Mouse (Mus musculus): ENCODE measurements around the gene Ncam1.

Gene Ncam1

GRCm38 (mm10) chr9:49798806-49799205 lies at the start of gene Ncam1:
TSS of gene Ncam1 (minus strand) at chr9:49798925.
- peak; percentile 7 to 48 for DNase-seq (ENCODE audit: low spot score in 2 of 2)

- no peak for DNase-seq (ENCODE audit: low spot score in 2 of 2)
These were observed 35.3 kb upstream of the Ncam1 start for GRCm38 (mm10) chr9:49834013-49834412.

GRCm38 (mm10) chr9:49827671-49828070 lies 28.9 kb upstream of the Ncam1 start:
- no peak for DNase-seq (ENCODE audit: low spot score in 2 of 2)

- DNase-seq (ENCODE audit: low spot score in 2 of 2), result no peak
These were observed 17.5 kb upstream of the Ncam1 start for GRCm38 (mm10) chr9:49816115-49816650.

GRCm38 (mm10) chr9:49814442-49814841 lies 15.7 kb upstream of the Ncam1 start:
- no peak for DNase-seq (ENCODE audit: low spot score in 2 of 2)

GRCm38 (mm10) chr9:49803222-49803621 lies 4.5 kb upstream of the Ncam1 start:
- no peak for DNase-seq (ENCODE audit: low spot score in 2 of 2)

- DNase-seq (ENCODE audit: low spot score in 2 of 2), result peak; percentile 4 to 40
These were observed 729 bp downstream of the Ncam1 start for GRCm38 (mm10) chr9:49797821-49798571.

GRCm38 (mm10) chr9:49797508-49797820 lies 1.3 kb downstream of the Ncam1 start:
- DNase-seq (ENCODE audit: low spot score in 2 of 2), result no peak

- peak; percentile 11 to 48 for DNase-seq (ENCODE audit: low spot score in 2 of 2)
These were observed 1.9 kb downstream of the Ncam1 start for GRCm38 (mm10) chr9:49796618-49797507.

- DNase-seq (ENCODE audit: low spot score in 2 of 2), result no peak
These were observed 2.8 kb downstream of the Ncam1 start for GRCm38 (mm10) chr9:49795881-49796280.

GRCm38 (mm10) chr9:49793987-49794550 lies 4.7 kb downstream of the Ncam1 start:
- no peak for DNase-seq (ENCODE audit: low spot score in 2 of 2)

GRCm38 (mm10) chr9:49793241-49793640 lies 5.5 kb downstream of the Ncam1 start:
- DNase-seq (ENCODE audit: low spot score in 2 of 2), result no peak

GRCm38 (mm10) chr9:49792646-49793045 lies 6.1 kb downstream of the Ncam1 start:
- no peak for DNase-seq (ENCODE audit: low spot score in 2 of 2)

GRCm38 (mm10) chr9:49781016-49781772 lies 17.5 kb downstream of the Ncam1 start:
- DNase-seq (ENCODE audit: low spot score in 2 of 2), result no peak

- DNase-seq (ENCODE audit: low spot score in 2 of 2), result no peak
These were observed 21.6 kb downstream of the Ncam1 start for GRCm38 (mm10) chr9:49777015-49777637.

- DNase-seq (ENCODE audit: low spot score in 2 of 2), result no peak
These were observed 32.1 kb downstream of the Ncam1 start for GRCm38 (mm10) chr9:49766634-49767033.

GRCm38 (mm10) chr9:49760571-49760970 lies 38.2 kb downstream of the Ncam1 start:
- DNase-seq (ENCODE audit: low spot score in 2 of 2), result no peak

GRCm38 (mm10) chr9:49758436-49758835 lies 40.3 kb downstream of the Ncam1 start:
- no peak for DNase-seq (ENCODE audit: low spot score in 2 of 2)

- DNase-seq (ENCODE audit: low spot score in 2 of 2), result no peak
These were observed 40.7 kb downstream of the Ncam1 start for GRCm38 (mm10) chr9:49757986-49758385.

- DNase-seq (ENCODE audit: low spot score in 2 of 2), result no peak
These were observed 41.1 kb downstream of the Ncam1 start for GRCm38 (mm10) chr9:49757582-49757981.

- no peak for DNase-seq (ENCODE audit: low spot score in 2 of 2)
These were observed 42.0 kb downstream of the Ncam1 start for GRCm38 (mm10) chr9:49756725-49757124.
